Mouse (Mus musculus) heart, adult 2 months (tissue): ENCODE measurements at regions not wholly inside any gene's neighbourhood (a gene's known extent, or its start where the extent isn't known, plus 50 kb on each side); places are given as distances from the start of the nearest gene placed in this dataset.

Experiments used
- DNase-seq, 2 experiments: peaks; one replicate each; pipeline ENCODE4 v3.0.0; 2021
- H3K27ac ChIP-seq: fragments of 200-600 bp; 2 replicates; pipeline ENCODE4 v1.8.1; 2022
- H3K27me3 ChIP-seq: fragments of 200-500 bp; 2 replicates; pipeline ENCODE4 v1.6.1; 2012; ENCODE audit warnings: mild to moderate bottlenecking, low read length, inconsistent platforms, mixed read lengths; ENCODE audit not compliant: control insufficient read depth, insufficient read depth
- H3K36me3 ChIP-seq: fragments of 200-500 bp; 2 replicates; pipeline ENCODE4 v1.6.1; 2012; ENCODE audit warnings: low read length, inconsistent platforms; ENCODE audit not compliant: control insufficient read depth, insufficient read depth
- H3K4me1 ChIP-seq: fragments of 200-500 bp; 2 replicates; pipeline ENCODE4 v1.6.1; 2011; ENCODE audit warnings: low read length; ENCODE audit not compliant: control insufficient read depth, insufficient read depth
- H3K4me3 ChIP-seq: fragments of 200-600 bp; 2 replicates; pipeline ENCODE4 v1.8.1; 2022
- H3K79me2 ChIP-seq: fragments of 200-500 bp; replicated peaks from 2 replicates; pipeline ENCODE4 v1.6.1; 2012; ENCODE audit warnings: mild to moderate bottlenecking, inconsistent platforms, low read length, moderate library complexity, mixed read lengths; ENCODE audit not compliant: control insufficient read depth, insufficient read depth
- H3K9ac ChIP-seq: fragments of 200-500 bp; 2 replicates; pipeline ENCODE4 v1.6.1; 2012; ENCODE audit warnings: low read depth, mild to moderate bottlenecking, control low read depth, inconsistent platforms, low read length, mixed read lengths
- CTCF ChIP-seq: fragments of 200-600 bp; IDR thresholded peaks from 2 replicates; pipeline ENCODE4 v1.8.1; 2022; ENCODE audit warnings: antibody characterized with exemption, mild to moderate bottlenecking, moderate library complexity
- EP300 ChIP-seq: fragments of 200-500 bp; IDR thresholded peaks from 2 replicates; pipeline ENCODE4 v1.6.1; 2011; ENCODE audit warnings: low read depth, low read length, control low read depth; ENCODE audit not compliant: insufficient read depth
- POLR2A ChIP-seq: fragments of 200-500 bp; IDR thresholded peaks from 2 replicates; pipeline ENCODE4 v1.6.1; 2011; ENCODE audit warnings: mild to moderate bottlenecking, low read depth, low read length, control low read depth; ENCODE audit not compliant: insufficient read depth
- WGBS: fragments of 180-500 bp; shearing (Covaris S2); methylation state at CpG from one replicate; pipeline ENCODE4 v1.1.7; 2018; 5-methylcytosine and 5-hydroxymethylcytosine counted together
- intact Hi-C: fragments of 180-260 bp; cut with DNase I; formaldehyde crosslinking; loops from one replicate; pipeline ENCODE4 v1.15.1; 2025

DNA sequence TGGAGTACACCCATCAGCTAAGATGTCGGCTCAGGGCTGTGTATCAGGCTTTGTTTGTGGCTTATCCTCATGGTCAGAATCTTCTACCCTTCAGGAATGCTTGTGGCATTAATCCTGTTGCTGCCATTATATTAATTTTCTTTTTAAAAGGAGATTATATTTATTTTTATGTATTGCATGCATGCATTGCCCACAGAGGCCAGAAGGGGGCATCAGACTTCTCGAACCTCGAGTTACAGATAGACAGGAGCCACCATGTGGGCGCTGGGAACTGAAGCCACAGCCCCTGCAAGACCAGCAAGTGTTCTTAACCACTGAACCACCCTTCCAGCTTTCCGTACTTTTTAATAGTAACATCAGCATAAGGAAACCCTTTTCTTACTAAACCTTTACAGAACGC is 134.7 kb upstream of the Pitx1 start:
- Histone ChIP-seq H3K36me3 (no peaks in the 10 kb centered on the region), H3K27ac (no peak overlapping the region), H3K27me3 (no peaks in the 10 kb centered on the region), H3K79me2 (no peaks in the 10 kb centered on the region), H3K9ac (no peak overlapping the region), H3K4me1 (no peaks in the 10 kb centered on the region), H3K4me3 (no peak overlapping the region)
- intact Hi-C loops, result no loop called here
- no peak for DNase-seq
- WGBS, result 82% methylated on average over 6 of the region's 6 CpGs
- TF ChIP-seq CTCF (peak; percentile 21), POLR2A (no peak)

DNA sequence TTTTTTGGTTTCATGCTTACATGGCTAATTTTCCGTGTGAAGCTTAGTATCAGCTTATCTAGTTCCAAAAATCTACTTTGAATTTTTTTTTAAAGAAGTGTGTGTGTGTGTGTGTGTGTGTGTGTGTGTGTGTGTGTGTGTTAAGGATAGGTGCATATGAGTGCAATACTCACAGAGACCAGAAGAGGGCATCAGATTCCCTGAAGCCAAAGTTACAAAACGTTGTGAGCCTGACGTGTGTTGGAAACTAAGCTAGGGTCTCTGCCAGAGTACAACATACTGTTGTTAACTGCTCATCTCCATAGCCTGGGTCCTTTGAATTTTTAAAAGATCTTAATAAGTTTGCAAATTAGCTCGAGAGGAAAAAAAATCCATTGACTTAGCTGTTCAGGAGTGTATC is 133.5 kb upstream of the Pitx1 start:
- no peak overlapping the region for H3K27ac ChIP-seq
- intact Hi-C loops, result no loop called here
- no peaks in the 10 kb centered on the region for H3K27me3 ChIP-seq
- H3K4me3 ChIP-seq, result no peak overlapping the region
- 82% methylated on average over 4 of the region's 4 CpGs for WGBS
- no peaks in the 10 kb centered on the region for H3K4me1 ChIP-seq
- no peaks in the 10 kb centered on the region for H3K79me2 ChIP-seq
- TF ChIP-seq EP300, result no peak
- TF ChIP-seq POLR2A, result no peak
- no peak for TF ChIP-seq CTCF
- no peak for DNase-seq
- H3K36me3 ChIP-seq, result no peaks in the 10 kb centered on the region
- no peak overlapping the region for H3K9ac ChIP-seq

DNA sequence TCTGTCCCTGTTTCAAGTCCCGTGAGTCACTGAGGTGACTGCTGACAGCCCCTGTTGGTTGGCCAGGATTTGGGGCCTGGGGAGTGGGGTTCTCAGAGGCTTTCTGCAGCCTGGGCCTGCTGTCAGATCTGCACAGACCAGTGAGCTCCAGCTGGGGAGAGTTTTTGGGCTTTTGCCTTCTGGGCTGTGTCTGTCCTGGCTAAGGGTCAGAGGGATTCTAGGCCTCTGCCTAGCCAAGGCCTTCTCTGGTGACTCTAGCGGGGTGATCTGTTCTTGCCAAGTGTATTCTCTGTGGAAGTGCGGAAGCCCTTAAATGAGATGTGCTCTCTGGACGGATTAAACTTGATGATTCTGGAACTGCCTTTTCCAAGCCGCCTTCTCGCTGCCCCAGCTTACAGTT is 131.2 kb upstream of the Pitx1 start:
- H3K9ac ChIP-seq, result no peak overlapping the region
- no peaks in the 10 kb centered on the region for H3K36me3 ChIP-seq
- H3K4me3 ChIP-seq, result no peak overlapping the region
- peak; percentile 56 to 71 for DNase-seq
- H3K27me3 ChIP-seq, result peaks cover 5% of the 10 kb centered on the region; the same call in 1 of the 2 replicates
- H3K4me1 ChIP-seq, result no peaks in the 10 kb centered on the region
- intact Hi-C loops, result no loop called here
- TF ChIP-seq EP300 (no peak), CTCF (no peak), POLR2A (no peak)
- H3K79me2 ChIP-seq, result no peaks in the 10 kb centered on the region
- WGBS, result 70% methylated on average over 6 of the region's 6 CpGs
- H3K27ac ChIP-seq, result no peak overlapping the region

- Histone ChIP-seq H3K36me3 (no peaks in the 10 kb centered on the region), H3K9ac (no peak overlapping the region), H3K4me3 (no peak overlapping the region), H3K27me3 (peaks cover 5% of the 10 kb centered on the region; the same call in 1 of the 2 replicates), H3K4me1 (no peaks in the 10 kb centered on the region), H3K79me2 (no peaks in the 10 kb centered on the region), H3K27ac (no peak overlapping the region)
- intact Hi-C loops, result no loop called here
- DNase-seq, result peak; percentile 20 to 56
- 15% methylated on average over 22 of the region's 22 CpGs for WGBS
- TF ChIP-seq EP300 (no peak), CTCF (peak; percentile 77)
Measured at GRCm38 (mm10) chr13:55963005-55963620, 127.1 kb upstream of the Pitx1 start.

- no peaks in the 10 kb centered on the region for H3K36me3 ChIP-seq
- no peaks in the 10 kb centered on the region for H3K4me1 ChIP-seq
- peaks cover 5% of the 10 kb centered on the region; the same call in 1 of the 2 replicates for H3K27me3 ChIP-seq
- TF ChIP-seq POLR2A (no peak), CTCF (no peak), EP300 (no peak)
- H3K79me2 ChIP-seq, result no peaks in the 10 kb centered on the region
- 51% methylated on average over 18 of the region's 18 CpGs for WGBS
- intact Hi-C loops, result no loop called here
- no peak overlapping the region for H3K4me3 ChIP-seq
- H3K27ac ChIP-seq, result no peak overlapping the region
- DNase-seq, result no peak
- no peak overlapping the region for H3K9ac ChIP-seq
Measured at GRCm38 (mm10) chr13:55962254-55962866, 126.4 kb upstream of the Pitx1 start.

DNA sequence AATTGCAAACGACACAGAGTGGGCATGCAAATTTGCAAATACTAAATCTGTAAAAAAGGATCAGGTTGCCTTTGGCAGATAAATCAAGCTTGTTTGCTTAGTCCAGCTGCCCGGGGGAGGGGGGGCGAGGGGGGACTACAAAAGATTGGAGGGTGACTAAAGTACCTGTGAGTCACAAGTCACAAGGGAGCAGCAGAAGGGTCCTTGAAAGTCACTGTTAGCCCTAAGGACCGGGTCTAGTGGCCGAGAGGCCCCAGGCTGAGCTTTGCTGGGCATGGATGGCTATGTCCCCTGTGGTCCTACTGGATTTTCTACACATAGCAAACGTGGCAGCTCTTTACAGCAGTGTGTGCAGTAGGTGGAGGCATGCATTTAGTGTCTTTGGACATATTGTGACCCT is 118.4 kb upstream of the Pitx1 start:
- Histone ChIP-seq H3K4me3 (no peak overlapping the region), H3K27ac (no peak overlapping the region), H3K79me2 (no peaks in the 10 kb centered on the region), H3K9ac (no peak overlapping the region), H3K27me3 (no peaks in the 10 kb centered on the region), H3K4me1 (no peaks in the 10 kb centered on the region), H3K36me3 (no peaks in the 10 kb centered on the region)
- intact Hi-C loops, result no loop called here
- DNase-seq, result no peak
- 64% methylated on average over 6 of the region's 6 CpGs for WGBS
- TF ChIP-seq EP300, result no peak
- TF ChIP-seq POLR2A, result no peak
- TF ChIP-seq CTCF, result no peak
